Mouse (Mus musculus) brown adipose tissue, adult 24 weeks (tissue): ENCODE measurements around the gene Got2. TPM values are rescaled to one million over a fixed set of nuclear protein-coding genes. Genes with fewer than 3 reads are reported as not detected.

Experiments used
- H3K27ac ChIP-seq: fragments of 200-500 bp; replicated peaks from 2 replicates; pipeline ENCODE4 v1.5.1; 2012; ENCODE audit warnings: low read depth, mild to moderate bottlenecking, low read length
- H3K4me1 ChIP-seq: fragments of 200-500 bp; 2 replicates; pipeline ENCODE4 v1.6.1; 2012; ENCODE audit warnings: low read length, mixed read lengths; ENCODE audit not compliant: control insufficient read depth, insufficient read depth, insufficient read length
- H3K4me3 ChIP-seq: fragments of 200-500 bp; 2 replicates; pipeline ENCODE4 v1.5.1; 2012; ENCODE audit warnings: low read depth, mild to moderate bottlenecking, low read length, moderate library complexity; ENCODE audit not compliant: insufficient read depth
- polyA plus RNA-seq: library from polyadenylated mRNA; stranded (reverse); fragments of >200 nt; gene quantifications from 2 replicates; pipeline ENCODE4 v1.2.4, GENCODE M21; 2012; ENCODE audit not compliant: missing spikeins, insufficient read depth, insufficient read length

The Got2 gene
- polyA plus RNA-seq, 1 experiment, result 21.0 TPM

- Histone ChIP-seq H3K4me1 (no peaks in the 10 kb centered on the region), H3K27ac (no peak overlapping the region), H3K4me3 (no peak overlapping the region)
Measured at GRCm38 (mm10) chr8:95816044-95816708, 72.2 kb downstream of the Got2 start.

Other genes with a start within 250 kb of the Got2 start
- 0.46 and 1.5 TPM in 2 replicates for gene Ndrg4, start 211.6 kb downstream of the Got2 start, polyA plus RNA-seq
- gene Setd6, start 172.7 kb downstream of the Got2 start, polyA plus RNA-seq, result 7.8 and 11.6 TPM in 2 replicates
- 32.1 and 35.7 TPM in 2 replicates for gene Cnot1, start 81.1 kb downstream of the Got2 start, polyA plus RNA-seq
- gene Sap18b, start 63.2 kb downstream of the Got2 start, polyA plus RNA-seq, result 118 and 149 TPM in 2 replicates
- 3.3 and 3.7 TPM in 2 replicates for gene Slc38a7, start 35.0 kb downstream of the Got2 start, polyA plus RNA-seq